Mouse (Mus musculus) limb, embryonic 13.5 days (tissue): ENCODE results near the gene Atp6v0a2. TPM values are rescaled to one million over a fixed set of nuclear protein-coding genes. Genes with fewer than 3 reads are reported as not detected.
A peak's percentile ranks its signal among the peaks of the same experiment; 100 is the strongest.
"Not testable (repeated sequence)": the region's sequence is repeated elsewhere in the genome, so short reads cannot be mapped to it uniquely, and the experiment has no call there.

Source experiments
- ATAC-seq: fragments of 200-750 bp; cut with Nextera tagmentation; 2 replicates; pipeline ENCODE4 v1.8.0; 2017; ENCODE audit warnings: low read depth, moderate number of reproducible peaks, moderate TSS enrichment; ENCODE audit not compliant: low FRiP score
- H3K27ac ChIP-seq: fragments of 300-500 bp; sonication (generic); 2 replicates; pipeline ENCODE4 v1.5.1; 2015; ENCODE audit warnings: inconsistent platforms, mild to moderate bottlenecking, moderate library complexity
- H3K27me3 ChIP-seq: fragments of 300-500 bp; sonication (generic); 2 replicates; pipeline ENCODE4 v1.6.1; 2015; ENCODE audit warnings: mild to moderate bottlenecking, inconsistent platforms
- H3K36me3 ChIP-seq: fragments of 300-500 bp; sonication (generic); 2 replicates; pipeline ENCODE4 v1.6.1; 2015; ENCODE audit warnings: inconsistent platforms, mild to moderate bottlenecking, moderate library complexity
- H3K4me1 ChIP-seq: fragments of 300-500 bp; sonication (generic); 2 replicates; pipeline ENCODE4 v1.6.1; 2015; ENCODE audit warnings: inconsistent platforms
- H3K4me2 ChIP-seq: fragments of 300-500 bp; sonication (generic); replicated peaks from 2 replicates; pipeline ENCODE4 v1.6.1; 2015; ENCODE audit warnings: inconsistent platforms, mild to moderate bottlenecking, moderate library complexity
- H3K4me3 ChIP-seq: fragments of 300-500 bp; sonication (generic); 2 replicates; pipeline ENCODE4 v1.5.1; 2015; ENCODE audit warnings: moderate library complexity, mild to moderate bottlenecking, inconsistent platforms
- H3K9ac ChIP-seq: fragments of 300-500 bp; sonication (generic); 2 replicates; pipeline ENCODE4 v1.6.1; 2015; ENCODE audit warnings: mild to moderate bottlenecking, inconsistent platforms
- H3K9me3 ChIP-seq: fragments of 300-500 bp; sonication (generic); 2 replicates; pipeline ENCODE4 v1.6.1; 2016; ENCODE audit warnings: inconsistent platforms
- WGBS: fragments of 180-500 bp; shearing (Covaris S2); methylation state at CpG from one replicate; pipeline ENCODE4 v1.1.7; 2015; 5-methylcytosine and 5-hydroxymethylcytosine counted together
- polyA plus RNA-seq: library from polyadenylated mRNA; unstranded; fragments of >200 nt; fragmentation: Nextera tagmentation; extraction: Ambion mirVana; gene quantifications from 2 replicates; pipeline ENCODE4 v1.2.1, GENCODE M21; 2015

The Atp6v0a2 gene
- polyA plus RNA-seq, 1 experiment from 2014 or later, result 54.7 TPM

GRCm38 (mm10) chr5:124618711-124619110 lies 9.7 kb upstream of the Atp6v0a2 start:
- Histone ChIP-seq H3K27me3 (no peaks in the 10 kb centered on the region), H3K4me1 (no peaks in the 10 kb centered on the region), H3K9ac (no peak overlapping the region), H3K4me2 (no peak overlapping the region), H3K4me3 (no peak overlapping the region), H3K27ac (no peak overlapping the region), H3K9me3 (no peaks in the 10 kb centered on the region), H3K36me3 (peaks cover 6% of the 10 kb centered on the region; the same call in 1 of the 2 replicates)
- 79% methylated on average over 10 of the region's 10 CpGs for WGBS
- ATAC-seq, result no peak

GRCm38 (mm10) chr5:124621362-124621761 lies 7.0 kb upstream of the Atp6v0a2 start:
- H3K27ac ChIP-seq, result no peak overlapping the region
- H3K36me3 ChIP-seq, result peaks cover 4% of the 10 kb centered on the region; the same call in 1 of the 2 replicates
- no peaks in the 10 kb centered on the region for H3K4me1 ChIP-seq
- no peaks in the 10 kb centered on the region for H3K27me3 ChIP-seq
- no peak for ATAC-seq
- no peaks in the 10 kb centered on the region for H3K9me3 ChIP-seq
- H3K9ac ChIP-seq, result no peak overlapping the region; the same call in 1 of the 2 replicates
- WGBS, result 83% methylated on average over 13 of the region's 13 CpGs
- H3K4me3 ChIP-seq, result no peak overlapping the region
- H3K4me2 ChIP-seq, result no peak overlapping the region

- H3K4me3 ChIP-seq, result no peak overlapping the region
- no peaks in the 10 kb centered on the region for H3K9me3 ChIP-seq
- 86% methylated on average over 15 of the region's 15 CpGs for whole genome bisulfite sequencing
- peaks cover under 1% of the 10 kb centered on the region; the same call in 1 of the 2 replicates for H3K4me1 ChIP-seq
- no peak for ATAC-seq
- peaks cover under 1% of the 10 kb centered on the region; the same call in 1 of the 2 replicates for H3K36me3 ChIP-seq
- no peak overlapping the region for H3K9ac ChIP-seq
- no peak overlapping the region for H3K4me2 ChIP-seq
- no peak overlapping the region for H3K27ac ChIP-seq
- no peaks in the 10 kb centered on the region for H3K27me3 ChIP-seq
Measured at GRCm38 (mm10) chr5:124622890-124623289, 5.5 kb upstream of the Atp6v0a2 start.

- H3K9me3 ChIP-seq, result no peaks in the 10 kb centered on the region
- no peak for ATAC-seq
- no peak overlapping the region for H3K9ac ChIP-seq
- H3K4me1 ChIP-seq, result peaks cover 6% of the 10 kb centered on the region
- no peak overlapping the region for H3K27ac ChIP-seq
- no peaks in the 10 kb centered on the region; the same call in 1 of the 2 replicates for H3K36me3 ChIP-seq
- H3K4me3 ChIP-seq, result no peak overlapping the region
- H3K27me3 ChIP-seq, result no peaks in the 10 kb centered on the region
- H3K4me2 ChIP-seq, result no peak overlapping the region
- 89% methylated on average over 9 of the region's 9 CpGs for WGBS
Measured at GRCm38 (mm10) chr5:124624291-124624690, 4.1 kb upstream of the Atp6v0a2 start.

GRCm38 (mm10) chr5:124629641-124630040 lies 1.3 kb downstream of the Atp6v0a2 start:
- Histone ChIP-seq H3K36me3 (peaks cover 18% of the 10 kb centered on the region), H3K9ac (peak overlapping the region; percentile 93), H3K9me3 (no peaks in the 10 kb centered on the region), H3K4me3 (peak overlapping the region; percentile 98), H3K27ac (no peak overlapping the region), H3K4me1 (peaks cover 16% of the 10 kb centered on the region), H3K4me2 (peak overlapping the region; percentile 94), H3K27me3 (no peaks in the 10 kb centered on the region)
- 19% methylated on average over 11 of the region's 11 CpGs for WGBS
- no peak for ATAC-seq

- no peak overlapping the region for H3K27ac ChIP-seq
- H3K4me2 ChIP-seq, result no peak overlapping the region
- no peak overlapping the region for H3K4me3 ChIP-seq
- peaks cover 16% of the 10 kb centered on the region for H3K4me1 ChIP-seq
- H3K9me3 ChIP-seq, result no peaks in the 10 kb centered on the region
- WGBS, result 89% methylated on average over 8 of the region's 11 CpGs
- no peak for ATAC-seq
- H3K9ac ChIP-seq, result no peak overlapping the region
- H3K36me3 ChIP-seq, result peaks cover 38% of the 10 kb centered on the region
- no peaks in the 10 kb centered on the region for H3K27me3 ChIP-seq
Measured at GRCm38 (mm10) chr5:124631685-124632084, 3.3 kb downstream of the Atp6v0a2 start.

- H3K36me3 ChIP-seq, result peaks cover 46% of the 10 kb centered on the region
- H3K9ac ChIP-seq, result 0 out of 2 replicates have a peak overlapping the region, but pooled peaks have one; percentile 19
- no peak overlapping the region for H3K4me2 ChIP-seq
- H3K27me3 ChIP-seq, result no peaks in the 10 kb centered on the region
- H3K4me3 ChIP-seq, result no peak overlapping the region
- H3K9me3 ChIP-seq, result no peaks in the 10 kb centered on the region
- WGBS, result 58% methylated on average over 5 of the region's 5 CpGs
- H3K27ac ChIP-seq, result no peak overlapping the region
- ATAC-seq, result no peak
- H3K4me1 ChIP-seq, result peaks cover 16% of the 10 kb centered on the region
Measured at GRCm38 (mm10) chr5:124632461-124632860, 4.1 kb downstream of the Atp6v0a2 start.

GRCm38 (mm10) chr5:124633425-124633824 lies 5.0 kb downstream of the Atp6v0a2 start:
- H3K36me3 ChIP-seq, result peaks cover 55% of the 10 kb centered on the region
- WGBS, result 75% methylated on average over 2 of the region's 2 CpGs
- no peaks in the 10 kb centered on the region for H3K9me3 ChIP-seq
- no peak overlapping the region for H3K27ac ChIP-seq
- no peak overlapping the region for H3K4me2 ChIP-seq
- H3K9ac ChIP-seq, result no peak overlapping the region
- no peak overlapping the region for H3K4me3 ChIP-seq
- no peaks in the 10 kb centered on the region for H3K27me3 ChIP-seq
- ATAC-seq, result no peak
- peaks cover 11% of the 10 kb centered on the region for H3K4me1 ChIP-seq

GRCm38 (mm10) chr5:124635068-124635467 lies 6.7 kb downstream of the Atp6v0a2 start:
- not testable (repeated sequence) for H3K27me3 ChIP-seq, H3K27ac ChIP-seq, ATAC-seq, H3K9me3 ChIP-seq, H3K4me1 ChIP-seq, H3K9ac ChIP-seq, H3K4me3 ChIP-seq, H3K4me2 ChIP-seq
- WGBS, result 88% methylated on average over 4 of the region's 4 CpGs
- H3K36me3 ChIP-seq, result peaks cover 71% of the 10 kb centered on the region

GRCm38 (mm10) chr5:124636139-124636538 lies 7.8 kb downstream of the Atp6v0a2 start:
- no peaks in the 10 kb centered on the region for H3K4me1 ChIP-seq
- no peak overlapping the region for H3K4me2 ChIP-seq
- H3K27me3 ChIP-seq, result no peaks in the 10 kb centered on the region
- H3K27ac ChIP-seq, result no peak overlapping the region
- H3K9ac ChIP-seq, result no peak overlapping the region
- H3K9me3 ChIP-seq, result no peaks in the 10 kb centered on the region
- no peak for ATAC-seq
- WGBS, result 94% methylated on average over 3 of the region's 3 CpGs
- no peak overlapping the region for H3K4me3 ChIP-seq
- peaks cover 79% of the 10 kb centered on the region for H3K36me3 ChIP-seq

GRCm38 (mm10) chr5:124636694-124637093 lies 8.3 kb downstream of the Atp6v0a2 start:
- no peaks in the 10 kb centered on the region for H3K27me3 ChIP-seq
- H3K4me2 ChIP-seq, result no peak overlapping the region
- no peak overlapping the region for H3K4me3 ChIP-seq
- H3K36me3 ChIP-seq, result peaks cover 84% of the 10 kb centered on the region
- 95% methylated on average over 4 of the region's 4 CpGs for WGBS
- H3K4me1 ChIP-seq, result no peaks in the 10 kb centered on the region
- H3K9ac ChIP-seq, result no peak overlapping the region
- H3K27ac ChIP-seq, result no peak overlapping the region
- H3K9me3 ChIP-seq, result no peaks in the 10 kb centered on the region
- ATAC-seq, result no peak

GRCm38 (mm10) chr5:124637300-124637699 lies 8.9 kb downstream of the Atp6v0a2 start:
- H3K27me3 ChIP-seq, result no peaks in the 10 kb centered on the region
- H3K4me2 ChIP-seq, result no peak overlapping the region
- no peak overlapping the region for H3K9ac ChIP-seq
- 87% methylated on average over 11 of the region's 11 CpGs for WGBS
- peaks cover 90% of the 10 kb centered on the region for H3K36me3 ChIP-seq
- H3K4me1 ChIP-seq, result no peaks in the 10 kb centered on the region
- no peak overlapping the region for H3K4me3 ChIP-seq
- no peaks in the 10 kb centered on the region for H3K9me3 ChIP-seq
- no peak overlapping the region for H3K27ac ChIP-seq
- no peak for ATAC-seq

- H3K27me3 ChIP-seq, result no peaks in the 10 kb centered on the region
- peaks cover 96% of the 10 kb centered on the region for H3K36me3 ChIP-seq
- no peak for ATAC-seq
- H3K9ac ChIP-seq, result no peak overlapping the region
- no peak overlapping the region for H3K4me3 ChIP-seq
- no peaks in the 10 kb centered on the region for H3K9me3 ChIP-seq
- no peaks in the 10 kb centered on the region for H3K4me1 ChIP-seq
- H3K27ac ChIP-seq, result no peak overlapping the region
- H3K4me2 ChIP-seq, result no peak overlapping the region
- WGBS, result 98% methylated on average over 13 of the region's 13 CpGs
Measured at GRCm38 (mm10) chr5:124637836-124638235, 9.5 kb downstream of the Atp6v0a2 start.
